Mouse (Mus musculus) neural tube, embryonic 13.5 days (tissue): ENCODE measurements around the gene Zp1. TPM values are rescaled to one million over a fixed set of nuclear protein-coding genes. Genes with fewer than 3 reads are reported as not detected.

Experiments used
- ATAC-seq: fragments of 200-750 bp; cut with Nextera tagmentation; 2 replicates; pipeline ENCODE4 v1.8.0; 2017; ENCODE audit warnings: low read depth, mild to moderate bottlenecking, moderate TSS enrichment, moderate library complexity
- H3K27ac ChIP-seq: fragments of 300-500 bp; sonication (generic); replicated peaks from 2 replicates; pipeline ENCODE4 v1.5.1; 2015; ENCODE audit warnings: moderate library complexity, mild to moderate bottlenecking, inconsistent platforms
- H3K27me3 ChIP-seq: fragments of 300-500 bp; sonication (generic); 2 replicates; pipeline ENCODE4 v1.6.1; 2015; ENCODE audit warnings: mild to moderate bottlenecking, inconsistent platforms
- H3K36me3 ChIP-seq: fragments of 300-500 bp; sonication (generic); 2 replicates; pipeline ENCODE4 v1.6.1; 2015; ENCODE audit warnings: mild to moderate bottlenecking, inconsistent platforms
- H3K4me1 ChIP-seq: fragments of 300-500 bp; sonication (generic); replicated peaks from 2 replicates; pipeline ENCODE4 v1.6.1; 2015; ENCODE audit warnings: inconsistent platforms
- H3K4me2 ChIP-seq: fragments of 300-500 bp; sonication (generic); 2 replicates; pipeline ENCODE4 v1.6.1; 2015; ENCODE audit warnings: inconsistent platforms, mild to moderate bottlenecking, moderate library complexity
- H3K4me3 ChIP-seq: fragments of 300-500 bp; sonication (generic); 2 replicates; pipeline ENCODE4 v1.5.1; 2015; ENCODE audit warnings: mild to moderate bottlenecking, inconsistent platforms
- H3K9ac ChIP-seq: fragments of 300-500 bp; sonication (generic); 2 replicates; pipeline ENCODE4 v1.6.1; 2015; ENCODE audit warnings: moderate library complexity, mild to moderate bottlenecking, inconsistent platforms
- H3K9me3 ChIP-seq: fragments of 300-500 bp; sonication (generic); 2 replicates; pipeline ENCODE4 v1.6.1; 2016; ENCODE audit warnings: inconsistent platforms
- WGBS: fragments of 180-500 bp; shearing (Covaris S2); methylation state at CpG from one replicate; pipeline ENCODE4 v1.1.7; 2015; 5-methylcytosine and 5-hydroxymethylcytosine counted together
- polyA plus RNA-seq: library from polyadenylated mRNA; unstranded; fragments of >200 nt; fragmentation: Nextera tagmentation; extraction: Ambion mirVana; gene quantifications from 2 replicates; pipeline ENCODE4 v1.2.1, GENCODE M21; 2015

Zp1 gene
- polyA plus RNA-seq, 1 experiment from 2014 or later: not detected

DNA sequence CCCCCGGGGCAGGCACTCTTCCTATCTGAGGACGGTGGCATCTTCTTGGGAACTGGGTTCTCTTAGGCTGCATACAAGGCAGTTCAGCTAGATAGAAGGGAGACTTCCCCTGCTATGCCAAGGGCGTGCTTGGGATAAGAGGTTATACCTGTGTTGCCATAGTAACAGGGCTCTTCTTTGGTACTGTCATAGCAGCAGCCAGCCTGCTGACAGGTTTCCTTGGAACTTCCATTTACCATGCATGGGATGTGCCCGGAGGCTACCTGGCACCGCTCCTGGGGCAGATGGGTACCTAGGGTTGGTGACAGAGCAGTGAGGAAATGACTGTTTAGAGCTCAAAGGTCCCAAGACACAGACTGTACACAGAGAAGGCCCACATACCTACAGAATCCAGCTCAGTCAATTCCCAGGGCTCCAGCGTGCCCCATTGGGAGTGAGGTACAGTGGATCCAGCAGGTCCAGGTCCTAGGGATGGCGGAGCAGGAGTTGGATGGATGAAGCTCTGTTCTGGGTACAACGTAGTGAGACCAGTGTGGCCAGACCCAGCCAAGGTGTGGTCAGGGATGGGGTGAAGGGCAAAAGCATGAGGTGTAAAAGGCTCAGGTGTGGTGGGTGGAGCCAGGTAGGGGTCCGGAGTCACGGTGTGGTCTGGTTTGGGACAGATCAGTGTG, 2.0 kb downstream of the Zp1 start:
- no peak overlapping the region for H3K4me2 ChIP-seq
- H3K4me1 ChIP-seq: no peaks in the 10 kb centered on the region
- 90% methylated on average over 10 of the region's 10 CpGs for WGBS
- no peak overlapping the region for H3K27ac ChIP-seq
- no peaks in the 10 kb centered on the region for H3K36me3 ChIP-seq
- no peaks in the 10 kb centered on the region for H3K27me3 ChIP-seq
- no peaks in the 10 kb centered on the region for H3K9me3 ChIP-seq
- H3K9ac ChIP-seq: no peak overlapping the region
- no peak overlapping the region for H3K4me3 ChIP-seq
- no peak for ATAC-seq

GRCm38 (mm10) chr19:10916506-10916905, 3.9 kb downstream of the Zp1 start:
- Histone ChIP-seq H3K9me3 (no peaks in the 10 kb centered on the region), H3K4me2 (no peak overlapping the region), H3K4me1 (no peaks in the 10 kb centered on the region), H3K27me3 (no peaks in the 10 kb centered on the region), H3K4me3 (no peak overlapping the region), H3K9ac (no peak overlapping the region), H3K36me3 (no peaks in the 10 kb centered on the region), H3K27ac (no peak overlapping the region)
- no peak for ATAC-seq
- WGBS: 63% methylated on average over 5 of the region's 5 CpGs

- WGBS: 74% methylated on average over 2 of the region's 2 CpGs
- no peak for ATAC-seq
These were observed 5.6 kb downstream of the Zp1 start for GRCm38 (mm10) chr19:10914870-10915269.

GRCm38 (mm10) chr19:10914291-10914690, 6.1 kb downstream of the Zp1 start:
- ATAC-seq: no peak
- no peaks in the 10 kb centered on the region for H3K27me3 ChIP-seq
- no peak overlapping the region for H3K27ac ChIP-seq
- H3K9me3 ChIP-seq: no peaks in the 10 kb centered on the region
- H3K4me2 ChIP-seq: no peak overlapping the region
- H3K9ac ChIP-seq: no peak overlapping the region
- H3K4me3 ChIP-seq: no peak overlapping the region
- no peaks in the 10 kb centered on the region for H3K4me1 ChIP-seq
- no peaks in the 10 kb centered on the region for H3K36me3 ChIP-seq
- whole genome bisulfite sequencing: 78% methylated on average over 7 of the region's 7 CpGs

More at GRCm38 (mm10) chr19:10914870-10915269, 5.6 kb downstream of the Zp1 start:
- no peaks in the 10 kb centered on the region for H3K9me3 ChIP-seq
- H3K27me3 ChIP-seq: no peaks in the 10 kb centered on the region
- no peaks in the 10 kb centered on the region for H3K36me3 ChIP-seq
- H3K9ac ChIP-seq: no peak overlapping the region
- no peak overlapping the region for H3K4me2 ChIP-seq
- no peak overlapping the region for H3K27ac ChIP-seq
- no peak overlapping the region for H3K4me3 ChIP-seq
- no peaks in the 10 kb centered on the region for H3K4me1 ChIP-seq

- no peak overlapping the region for H3K4me2 ChIP-seq
- WGBS: 84% methylated on average over 6 of the region's 6 CpGs
- ATAC-seq: no peak
- peaks cover 44% of the 10 kb centered on the region for H3K36me3 ChIP-seq
- H3K27me3 ChIP-seq: no peaks in the 10 kb centered on the region
- H3K4me3 ChIP-seq: no peak overlapping the region
- H3K4me1 ChIP-seq: no peaks in the 10 kb centered on the region
- H3K27ac ChIP-seq: 0 out of 2 replicates have a peak overlapping the region, but pooled peaks have one; percentile 38
- no peak overlapping the region for H3K9ac ChIP-seq
- no peaks in the 10 kb centered on the region for H3K9me3 ChIP-seq
These were observed 11.2 kb downstream of the Zp1 start for GRCm38 (mm10) chr19:10909087-10909721.

GRCm38 (mm10) chr19:10907891-10908290, 12.5 kb downstream of the Zp1 start:
- Histone ChIP-seq H3K27ac (no peak overlapping the region), H3K9me3 (no peaks in the 10 kb centered on the region), H3K27me3 (no peaks in the 10 kb centered on the region), H3K4me2 (no peak overlapping the region), H3K36me3 (peaks cover 57% of the 10 kb centered on the region), H3K4me1 (no peaks in the 10 kb centered on the region), H3K9ac (no peak overlapping the region), H3K4me3 (no peak overlapping the region)
- 58% methylated on average over 3 of the region's 3 CpGs for WGBS
- ATAC-seq: no peak

GRCm38 (mm10) chr19:10905728-10906000, 14.8 kb downstream of the Zp1 start:
- Histone ChIP-seq H3K9ac (0 out of 2 replicates have a peak overlapping the region, but pooled peaks have one; percentile 17), H3K4me3 (no peak overlapping the region), H3K27me3 (no peaks in the 10 kb centered on the region), H3K4me1 (no peaks in the 10 kb centered on the region), H3K4me2 (no peak overlapping the region), H3K36me3 (peaks cover 79% of the 10 kb centered on the region), H3K9me3 (no peaks in the 10 kb centered on the region), H3K27ac (peak overlapping the region; percentile 52)
- 88% methylated on average over 5 of the region's 5 CpGs for WGBS
- ATAC-seq: no peak

DNA sequence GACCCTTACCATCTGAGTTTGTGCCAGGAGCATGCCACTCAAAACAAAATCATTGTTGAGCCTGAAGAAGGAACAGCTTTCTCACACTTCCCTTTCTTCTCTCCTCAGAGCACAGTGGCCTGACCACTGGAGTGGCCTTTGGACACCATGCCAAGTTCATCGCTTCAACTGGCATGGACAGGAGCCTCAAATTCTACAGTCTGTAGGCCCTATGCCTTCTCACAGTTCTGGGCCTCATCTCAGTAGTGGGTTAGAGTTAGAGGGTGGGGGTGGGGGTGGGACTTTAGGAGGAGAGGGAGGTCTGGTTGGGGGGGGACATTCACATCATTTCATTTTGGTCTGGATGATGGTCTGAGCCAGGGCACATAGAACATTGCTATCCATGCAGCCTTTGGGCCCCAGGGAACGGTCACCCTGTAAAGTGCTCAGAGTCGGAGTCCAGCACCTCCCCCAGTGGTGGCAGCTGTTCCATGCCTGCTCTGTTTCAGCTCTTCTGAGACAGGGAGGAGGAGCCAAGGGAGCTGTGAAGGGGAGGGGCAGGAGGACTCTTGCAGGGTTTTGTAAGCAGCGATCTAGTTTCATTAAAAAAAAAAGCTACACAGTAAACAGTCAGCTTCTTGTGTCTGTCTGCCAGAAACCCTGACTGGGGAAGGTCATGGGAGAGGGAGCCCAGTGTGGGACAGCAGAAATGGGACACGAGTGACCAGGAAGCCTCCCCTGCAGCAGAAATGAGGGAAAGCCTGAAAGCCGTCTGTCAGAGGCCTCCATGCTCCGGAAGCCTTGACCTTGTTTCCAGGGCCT, 15.3 kb downstream of the Zp1 start:
- H3K9me3 ChIP-seq: no peaks in the 10 kb centered on the region
- H3K27ac ChIP-seq: peak overlapping the region; percentile 52
- ATAC-seq: no peak
- no peaks in the 10 kb centered on the region for H3K27me3 ChIP-seq
- no peak overlapping the region for H3K4me3 ChIP-seq
- 0 out of 2 replicates have a peak overlapping the region, but pooled peaks have one; percentile 17 for H3K9ac ChIP-seq
- no peaks in the 10 kb centered on the region for H3K4me1 ChIP-seq
- peaks cover 85% of the 10 kb centered on the region for H3K36me3 ChIP-seq
- WGBS: 74% methylated on average over 7 of the region's 7 CpGs
- H3K4me2 ChIP-seq: no peak overlapping the region

- Histone ChIP-seq H3K4me3 (no peak overlapping the region), H3K9ac (no peak overlapping the region), H3K36me3 (peaks cover 91% of the 10 kb centered on the region), H3K4me2 (no peak overlapping the region), H3K4me1 (no peaks in the 10 kb centered on the region), H3K27me3 (no peaks in the 10 kb centered on the region), H3K9me3 (no peaks in the 10 kb centered on the region), H3K27ac (no peak overlapping the region)
- WGBS: 96% methylated on average over 5 of the region's 5 CpGs
- no peak for ATAC-seq
These were observed 15.9 kb downstream of the Zp1 start for GRCm38 (mm10) chr19:10904512-10904911.

DNA sequence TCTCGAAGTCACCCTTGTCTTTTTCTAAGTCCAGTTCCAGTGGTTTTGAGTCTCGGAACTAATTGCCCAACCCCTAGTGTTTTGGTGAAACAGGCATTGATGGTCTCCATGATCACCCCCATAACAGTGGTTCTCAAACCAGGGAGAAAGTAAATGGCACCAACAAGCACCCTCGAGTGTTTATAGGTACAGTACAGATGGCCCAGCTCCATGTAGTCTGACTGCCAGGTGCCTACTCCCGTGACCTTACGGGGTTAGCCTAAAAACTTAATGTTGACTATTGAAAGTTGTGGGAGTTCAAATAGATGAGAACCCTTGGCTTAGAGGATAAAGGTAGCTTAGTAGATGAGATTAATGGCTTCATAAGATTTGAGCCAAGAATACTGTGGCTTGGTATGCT, 19.4 kb downstream of the Zp1 start:
- Histone ChIP-seq H3K4me2 (no peak overlapping the region), H3K4me3 (no peak overlapping the region), H3K27ac (no peak overlapping the region), H3K9ac (no peak overlapping the region), H3K9me3 (no peaks in the 10 kb centered on the region), H3K36me3 (peaks cover 88% of the 10 kb centered on the region), H3K27me3 (no peaks in the 10 kb centered on the region), H3K4me1 (peaks cover 14% of the 10 kb centered on the region)
- no peak for ATAC-seq
- 94% methylated on average over 5 of the region's 5 CpGs for WGBS

DNA sequence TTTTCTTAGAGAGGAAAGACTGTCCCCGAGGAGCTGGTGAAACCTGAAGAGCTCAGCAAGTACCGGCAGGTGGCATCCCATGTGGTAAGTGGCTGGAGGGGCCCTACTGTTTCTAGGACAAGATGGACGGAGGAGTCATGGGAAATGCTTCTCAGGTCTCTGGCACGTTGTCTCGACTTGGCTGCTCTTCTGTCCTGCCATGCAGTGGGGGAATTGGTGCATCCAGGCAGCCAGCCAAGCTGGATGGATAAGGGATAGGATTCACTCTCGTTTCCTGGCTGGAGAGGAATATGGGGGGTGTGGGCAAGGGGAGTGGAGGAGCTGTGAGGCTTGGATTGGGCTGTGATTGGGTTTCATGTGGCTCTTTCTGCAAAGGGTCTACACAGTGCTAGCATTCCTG, 20.1 kb downstream of the Zp1 start:
- Histone ChIP-seq H3K4me1 (peaks cover 19% of the 10 kb centered on the region), H3K27ac (no peak overlapping the region), H3K9ac (no peak overlapping the region), H3K4me3 (no peak overlapping the region), H3K36me3 (peaks cover 80% of the 10 kb centered on the region), H3K9me3 (no peaks in the 10 kb centered on the region), H3K27me3 (no peaks in the 10 kb centered on the region), H3K4me2 (no peak overlapping the region)
- ATAC-seq: no peak
- 81% methylated on average over 6 of the region's 6 CpGs for WGBS

DNA sequence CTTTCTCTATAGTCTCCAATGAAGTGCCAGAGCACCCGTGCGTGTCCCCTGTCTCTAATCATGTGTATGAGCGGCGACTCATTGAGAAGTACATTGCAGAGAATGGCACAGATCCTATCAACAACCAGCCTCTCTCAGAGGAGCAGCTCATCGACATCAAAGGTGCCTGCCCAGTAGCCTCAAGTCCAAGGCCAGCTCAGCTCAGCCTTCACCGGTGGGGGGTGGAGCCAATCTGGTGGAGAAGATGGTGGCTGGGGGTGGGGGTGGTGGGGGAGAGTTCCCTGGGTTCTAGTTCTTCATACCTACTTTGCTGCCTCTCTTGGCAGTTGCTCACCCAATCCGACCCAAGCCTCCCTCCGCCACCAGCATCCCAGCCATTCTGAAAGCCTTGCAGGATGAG, 22.9 kb downstream of the Zp1 start:
- Histone ChIP-seq H3K27me3 (no peaks in the 10 kb centered on the region), H3K4me1 (peaks cover 23% of the 10 kb centered on the region), H3K27ac (no peak overlapping the region), H3K4me3 (no peak overlapping the region), H3K36me3 (peaks cover 52% of the 10 kb centered on the region), H3K4me2 (peak overlapping the region; percentile 89; the same call in 1 of the 2 replicates), H3K9me3 (no peaks in the 10 kb centered on the region), H3K9ac (peak overlapping the region; percentile 85; the same call in 1 of the 2 replicates)
- 89% methylated on average over 8 of the region's 8 CpGs for WGBS
- no peak for ATAC-seq
